Mouse (Mus musculus): ENCODE data around the gene Sphk1. TPM values are rescaled to one million over a fixed set of nuclear protein-coding genes. Genes with fewer than 3 reads are reported as not detected.

Sphk1 gene
- polyA plus RNA-seq, 1 experiment from 2014 or later: 3.1 TPM

GRCm38 (mm10) chr11:116493795-116494252 lies 36.9 kb upstream of the Sphk1 start, which contains the start of gene Prpsap1:
TSS of gene Prpsap1 (minus strand) at chr11:116494202.
- ATAC-seq (ENCODE audit: low FRiP score): no peak
- WGBS: 26% methylated on average over 4 of the region's 4 CpGs
- peak within 1 kb of the TSS; percentile 71 for H3K27ac ChIP-seq

DNA sequence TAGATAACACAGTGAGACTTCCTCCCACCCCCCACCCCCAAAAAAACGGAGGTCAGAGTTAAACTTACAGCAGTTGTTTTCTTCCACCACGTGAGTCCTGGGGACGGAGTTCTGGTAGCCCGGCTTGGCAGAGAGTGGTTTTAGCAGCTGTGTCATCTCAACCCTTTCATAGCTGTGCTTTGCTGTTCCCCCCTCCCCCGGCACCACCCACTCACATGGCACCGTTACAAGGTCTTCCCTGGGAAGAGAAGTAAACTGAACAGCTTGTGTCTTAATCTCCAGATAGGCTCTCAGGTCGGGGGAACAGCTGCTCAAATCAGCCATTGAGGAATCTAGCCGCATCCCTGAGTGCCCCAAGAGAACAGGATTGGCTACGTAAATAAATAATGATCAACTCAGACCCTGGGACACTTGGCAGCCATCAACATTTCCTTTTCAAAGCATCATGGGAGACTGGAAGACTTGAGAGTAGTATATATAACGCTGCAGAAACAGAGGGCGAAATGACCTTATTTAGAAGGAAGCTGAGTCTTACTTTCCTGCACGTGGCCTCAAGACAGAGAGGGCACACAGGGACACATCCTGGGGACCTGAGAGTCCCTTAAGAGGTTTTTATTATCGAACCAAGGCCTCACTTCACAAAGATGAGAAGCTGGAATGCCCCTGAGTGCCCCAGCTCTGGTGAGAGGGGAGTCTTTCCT lies 36.1 kb upstream of the Sphk1 start:
- Histone ChIP-seq H3K4me3 (no peak overlapping the region), H3K27ac (peak overlapping the region; percentile 71), H3K9ac (no peak overlapping the region), H3K27me3 (no peaks in the 10 kb centered on the region), H3K36me3 (no peaks in the 10 kb centered on the region), H3K4me1 (replicated peaks) (peaks cover 26% of the 10 kb centered on the region), H3K9me3 (no peaks in the 10 kb centered on the region), H3K4me2 (no peak overlapping the region)
- ATAC-seq (ENCODE audit: low FRiP score): no peak
- 38% methylated on average over 13 of the region's 13 CpGs for WGBS

More at GRCm38 (mm10) chr11:116493795-116494252, 36.9 kb upstream of the Sphk1 start, which contains the start of gene Prpsap1:
- Histone ChIP-seq H3K9ac (no peak within 1 kb of the TSS), H3K36me3 (no peaks in the 10 kb centered on the region), H3K27me3 (no peaks in the 10 kb centered on the region), H3K4me1 (replicated peaks) (peaks cover 32% of the 10 kb centered on the region), H3K4me3 (no peak within 1 kb of the TSS), H3K9me3 (no peaks in the 10 kb centered on the region), H3K4me2 (no peak within 1 kb of the TSS)

DNA sequence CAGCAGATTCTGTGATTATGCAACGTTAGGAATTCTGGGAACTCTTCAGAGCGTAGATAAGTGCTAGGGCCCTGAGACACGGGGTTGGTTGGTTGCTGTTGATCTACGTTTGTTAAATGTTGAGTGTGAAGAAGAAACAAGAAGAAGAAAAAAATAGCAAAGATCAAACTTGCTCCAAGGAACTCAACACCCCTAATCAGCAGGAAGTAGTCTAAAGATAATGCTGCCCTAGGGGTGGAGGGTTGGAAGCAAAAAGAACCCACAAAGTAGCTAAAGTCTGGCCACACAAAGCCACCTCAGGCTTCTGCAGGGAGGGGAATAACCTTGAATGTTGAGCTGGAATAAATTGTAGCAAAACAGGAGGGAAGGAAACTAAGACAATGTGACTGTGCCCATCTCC lies 33.4 kb upstream of the Sphk1 start:
- no peak overlapping the region for H3K9ac ChIP-seq
- no peaks in the 10 kb centered on the region for H3K36me3 ChIP-seq
- H3K4me3 ChIP-seq: no peak overlapping the region
- ATAC-seq (ENCODE audit: low FRiP score): no peak
- peaks cover 24% of the 10 kb centered on the region for H3K4me1 ChIP-seq (replicated peaks)
- H3K27ac ChIP-seq: no peak overlapping the region
- no peak overlapping the region for H3K4me2 ChIP-seq
- H3K9me3 ChIP-seq: no peaks in the 10 kb centered on the region
- no peaks in the 10 kb centered on the region for H3K27me3 ChIP-seq
- WGBS: 89% methylated on average over 4 of the region's 4 CpGs

DNA sequence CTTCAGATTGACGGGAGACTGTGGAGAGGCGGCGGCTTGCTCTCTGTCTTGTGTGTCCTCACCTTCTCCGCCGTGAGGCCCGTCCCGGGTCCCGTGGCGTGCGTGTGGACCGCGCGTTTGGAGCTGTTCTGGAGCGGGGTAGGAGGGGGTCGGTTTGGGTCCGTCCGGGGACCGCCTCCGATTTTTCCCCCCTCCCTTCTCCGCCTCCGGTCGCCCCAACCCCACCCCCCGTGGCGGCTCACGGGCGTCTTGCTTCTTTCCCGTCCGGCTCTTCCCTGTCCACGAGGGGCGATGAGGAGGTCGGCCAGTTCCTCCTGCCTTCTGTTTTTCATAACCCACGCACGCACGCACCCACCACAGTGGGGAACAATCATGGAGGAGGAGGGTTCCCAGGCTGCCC lies 32.1 kb upstream of the Sphk1 start:
- Histone ChIP-seq H3K27me3 (no peaks in the 10 kb centered on the region), H3K9me3 (no peaks in the 10 kb centered on the region), H3K9ac (0 out of 2 replicates have a peak overlapping the region, but pooled peaks have one; percentile 29), H3K27ac (no peak overlapping the region), H3K4me2 (peak overlapping the region; percentile 44), H3K4me1 (replicated peaks) (peaks cover 24% of the 10 kb centered on the region), H3K4me3 (peak overlapping the region; percentile 23), H3K36me3 (no peaks in the 10 kb centered on the region)
- WGBS: 38% methylated on average over 34 of the region's 34 CpGs
- no peak for ATAC-seq (ENCODE audit: low FRiP score)

DNA sequence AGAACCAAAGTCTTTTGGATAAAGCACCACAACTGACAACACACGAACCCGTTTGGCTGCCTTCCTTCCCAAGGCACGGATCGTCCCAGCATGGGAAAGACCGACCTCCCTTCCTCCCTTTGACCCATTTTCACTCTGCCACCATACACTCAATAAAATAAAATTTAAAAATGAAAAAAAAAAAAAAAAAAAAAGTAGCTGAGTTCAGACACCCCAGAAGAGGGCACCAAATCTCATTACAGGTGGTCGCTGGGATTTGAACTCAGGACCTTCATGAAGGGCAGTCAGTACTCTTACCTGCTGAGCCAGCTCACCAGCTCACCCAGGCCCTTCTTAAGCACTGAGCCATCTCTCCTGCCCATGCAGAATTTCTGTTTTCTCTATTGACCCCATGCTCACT lies 31.7 kb upstream of the Sphk1 start:
- no peak overlapping the region for H3K27ac ChIP-seq
- WGBS: 39% methylated on average over 6 of the region's 6 CpGs
- no peak overlapping the region for H3K4me3 ChIP-seq
- no peaks in the 10 kb centered on the region for H3K36me3 ChIP-seq
- no peak overlapping the region for H3K9ac ChIP-seq
- H3K4me1 ChIP-seq (replicated peaks): peaks cover 21% of the 10 kb centered on the region
- peak overlapping the region; percentile 44 for H3K4me2 ChIP-seq
- H3K9me3 ChIP-seq: no peaks in the 10 kb centered on the region
- H3K27me3 ChIP-seq: no peaks in the 10 kb centered on the region
- ATAC-seq (ENCODE audit: low FRiP score): no peak

DNA sequence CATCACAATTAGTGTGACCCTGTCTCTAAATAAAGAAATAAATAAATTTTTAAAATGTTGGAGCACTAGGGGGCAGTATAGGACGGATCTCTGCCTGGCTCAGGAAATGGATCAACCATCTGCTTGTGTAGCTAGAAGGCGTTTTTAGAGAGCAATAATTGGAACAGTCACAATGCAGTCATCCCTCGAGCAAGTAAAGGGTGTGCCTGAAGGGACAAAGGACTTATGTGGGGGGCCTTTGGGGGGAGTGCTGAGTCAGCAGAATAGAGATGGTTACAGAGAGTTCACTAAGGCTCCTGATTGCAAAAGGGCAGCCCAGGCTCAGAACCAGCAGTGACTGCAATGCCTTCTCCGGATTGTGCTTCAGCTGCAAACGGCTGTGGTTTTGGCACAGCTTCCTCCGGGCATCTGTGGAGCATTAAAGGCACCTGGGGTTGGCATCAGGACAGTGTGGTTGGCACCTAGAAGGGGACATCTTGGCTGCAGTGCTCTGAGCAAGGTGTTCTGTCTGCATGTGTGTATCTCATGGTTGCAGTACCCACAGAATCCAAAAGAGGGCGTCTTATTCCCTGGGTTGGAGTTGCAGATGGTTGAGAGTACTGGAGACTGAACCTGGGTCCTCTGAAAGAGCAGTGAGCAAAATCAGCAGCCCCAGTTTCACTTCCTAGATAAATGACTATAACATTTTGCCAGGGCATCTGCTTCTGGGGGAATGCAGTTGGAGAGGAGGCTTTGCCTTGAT lies 29.5 kb upstream of the Sphk1 start:
- no peak overlapping the region for H3K9ac ChIP-seq
- no peaks in the 10 kb centered on the region for H3K9me3 ChIP-seq
- WGBS: 30% methylated on average over 7 of the region's 7 CpGs
- no peaks in the 10 kb centered on the region for H3K36me3 ChIP-seq
- H3K4me3 ChIP-seq: no peak overlapping the region
- H3K4me1 ChIP-seq (replicated peaks): peaks cover 7% of the 10 kb centered on the region
- H3K4me2 ChIP-seq: no peak overlapping the region
- H3K27me3 ChIP-seq: no peaks in the 10 kb centered on the region
- no peak for ATAC-seq (ENCODE audit: low FRiP score)
- peak overlapping the region; percentile 14 for H3K27ac ChIP-seq

DNA sequence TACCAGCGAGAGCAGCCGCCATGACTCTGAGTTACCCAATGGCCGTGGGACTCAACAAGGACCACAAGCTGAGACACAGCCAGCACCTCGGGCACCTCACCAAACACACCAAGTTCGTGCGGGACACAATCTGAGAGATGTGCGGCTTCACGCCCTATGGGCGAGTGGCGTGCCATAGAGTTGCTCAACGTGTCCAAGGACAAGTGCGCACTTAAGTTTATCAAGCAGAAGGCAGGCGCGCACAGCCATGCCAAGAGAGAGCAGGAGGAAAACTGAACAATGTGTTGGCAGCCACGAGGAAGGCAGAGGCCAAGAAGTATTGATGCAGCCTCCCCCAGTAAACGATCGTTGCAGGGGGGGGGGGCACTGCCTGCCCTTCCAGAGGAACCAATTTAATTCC lies 26.2 kb upstream of the Sphk1 start:
- ATAC-seq (ENCODE audit: low FRiP score): no peak
- H3K9ac ChIP-seq: no peak overlapping the region
- H3K9me3 ChIP-seq: no peaks in the 10 kb centered on the region
- H3K36me3 ChIP-seq: no peaks in the 10 kb centered on the region
- no peak overlapping the region for H3K27ac ChIP-seq
- no peaks in the 10 kb centered on the region for H3K27me3 ChIP-seq
- 92% methylated on average over 17 of the region's 17 CpGs for WGBS
- H3K4me1 ChIP-seq (replicated peaks): peaks cover 3% of the 10 kb centered on the region; the same call in 1 of the 2 replicates
- H3K4me2 ChIP-seq: no peak overlapping the region
- H3K4me3 ChIP-seq: no peak overlapping the region

GRCm38 (mm10) chr11:116505573-116505972 lies 25.2 kb upstream of the Sphk1 start:
- H3K4me1 ChIP-seq (replicated peaks): peaks cover 3% of the 10 kb centered on the region; the same call in 1 of the 2 replicates
- no peaks in the 10 kb centered on the region for H3K36me3 ChIP-seq
- no peak overlapping the region for H3K27ac ChIP-seq
- H3K27me3 ChIP-seq: no peaks in the 10 kb centered on the region
- WGBS: 73% methylated on average over 5 of the region's 5 CpGs
- no peak overlapping the region for H3K4me3 ChIP-seq
- no peak overlapping the region for H3K9ac ChIP-seq
- H3K9me3 ChIP-seq: no peaks in the 10 kb centered on the region
- H3K4me2 ChIP-seq: no peak overlapping the region
- no peak for ATAC-seq (ENCODE audit: low FRiP score)

GRCm38 (mm10) chr11:116506151-116506875 lies 24.4 kb upstream of the Sphk1 start:
- H3K4me2 ChIP-seq: no peak overlapping the region
- H3K27ac ChIP-seq: no peak overlapping the region
- ATAC-seq (ENCODE audit: low FRiP score): no peak
- H3K9ac ChIP-seq: no peak overlapping the region
- no peak overlapping the region for H3K4me3 ChIP-seq
- no peaks in the 10 kb centered on the region for H3K27me3 ChIP-seq
- H3K4me1 ChIP-seq (replicated peaks): no peaks in the 10 kb centered on the region
- WGBS: 77% methylated on average over 17 of the region's 17 CpGs
- H3K36me3 ChIP-seq: no peaks in the 10 kb centered on the region
- H3K9me3 ChIP-seq: peaks cover 3% of the 10 kb centered on the region; the same call in 1 of the 2 replicates

GRCm38 (mm10) chr11:116508689-116509088 lies 22.0 kb upstream of the Sphk1 start:
- Histone ChIP-seq H3K36me3 (no peaks in the 10 kb centered on the region), H3K4me2 (no peak overlapping the region), H3K27me3 (0 out of 2 replicates have a peak, but pooled peaks cover 6% of the 10 kb centered on the region), H3K27ac (no peak overlapping the region), H3K9ac (no peak overlapping the region), H3K4me3 (no peak overlapping the region), H3K4me1 (replicated peaks) (no peaks in the 10 kb centered on the region), H3K9me3 (peaks cover 3% of the 10 kb centered on the region; the same call in 1 of the 2 replicates)
- ATAC-seq (ENCODE audit: low FRiP score): no peak
- 62% methylated on average over 2 of the region's 2 CpGs for WGBS

DNA sequence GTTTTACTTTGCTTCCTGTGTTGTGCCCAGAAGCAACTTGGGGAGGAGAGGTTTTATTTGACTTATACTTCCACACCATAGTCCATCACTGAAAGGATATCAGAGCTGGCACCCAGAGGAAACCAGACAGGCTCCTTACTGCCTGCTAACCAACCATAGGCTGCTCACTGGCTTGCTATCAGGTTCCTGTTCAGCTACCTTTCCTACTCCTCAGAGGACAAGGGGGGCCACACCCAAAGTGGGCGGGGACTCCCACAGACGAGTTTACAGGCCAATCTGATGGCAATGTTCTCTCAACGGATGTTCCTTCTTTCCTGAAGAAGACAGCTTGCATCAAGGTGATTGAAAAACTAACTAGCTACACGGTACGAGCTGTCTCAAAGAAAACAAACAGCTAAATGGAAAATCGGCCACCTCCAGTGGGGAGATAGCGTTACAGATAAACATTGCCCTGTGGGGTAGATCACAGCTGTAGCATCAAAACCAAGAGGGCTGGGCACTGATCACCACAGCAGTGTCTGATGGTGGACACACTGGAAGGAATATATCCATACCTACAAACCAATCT lies 19.3 kb upstream of the Sphk1 start:
- no peak overlapping the region for H3K9ac ChIP-seq
- H3K9me3 ChIP-seq: peaks cover 3% of the 10 kb centered on the region; the same call in 1 of the 2 replicates
- no peak for ATAC-seq (ENCODE audit: low FRiP score)
- H3K4me1 ChIP-seq (replicated peaks): peaks cover 5% of the 10 kb centered on the region; the same call in 1 of the 2 replicates
- no peak overlapping the region for H3K4me2 ChIP-seq
- no peak overlapping the region for H3K27ac ChIP-seq
- H3K4me3 ChIP-seq: no peak overlapping the region
- 0 out of 2 replicates have a peak, but pooled peaks cover 16% of the 10 kb centered on the region for H3K27me3 ChIP-seq
- 74% methylated on average over 7 of the region's 7 CpGs for WGBS
- H3K36me3 ChIP-seq: no peaks in the 10 kb centered on the region

GRCm38 (mm10) chr11:116512154-116512553 lies 18.6 kb upstream of the Sphk1 start:
- no peak overlapping the region for H3K4me3 ChIP-seq
- H3K27me3 ChIP-seq: 0 out of 2 replicates have a peak, but pooled peaks cover 16% of the 10 kb centered on the region
- ATAC-seq (ENCODE audit: low FRiP score): no peak
- no peak overlapping the region for H3K4me2 ChIP-seq
- no peak overlapping the region for H3K9ac ChIP-seq
- peaks cover 3% of the 10 kb centered on the region; the same call in 1 of the 2 replicates for H3K9me3 ChIP-seq
- no peak overlapping the region for H3K27ac ChIP-seq
- no peaks in the 10 kb centered on the region for H3K36me3 ChIP-seq
- 97% methylated on average over 7 of the region's 7 CpGs for WGBS
- peaks cover 5% of the 10 kb centered on the region; the same call in 1 of the 2 replicates for H3K4me1 ChIP-seq (replicated peaks)

Data from hindbrain, embryonic 13.5 days (tissue).